Mouse (Mus musculus): ENCODE results near the gene Camta2.

Camta2 gene

GRCm38 (mm10) chr11:70687601-70688199 lies at the start of gene Camta2:
Gene Camta2, minus strand, starts transcription at chr11:70688105.
- peak; percentile 85 for DNase-seq (ENCODE audit: low read depth, low spot score)

- no peak for DNase-seq (ENCODE audit: low read depth, low spot score)
Observed at GRCm38 (mm10) chr11:70733256-70733655, 45.4 kb upstream of the Camta2 start.

GRCm38 (mm10) chr11:70731178-70731577 lies 43.3 kb upstream of the Camta2 start:
- no peak for DNase-seq (ENCODE audit: low read depth, low spot score)

- no peak for DNase-seq (ENCODE audit: low read depth, low spot score)
Observed at GRCm38 (mm10) chr11:70730427-70731038, 42.6 kb upstream of the Camta2 start.

- DNase-seq (ENCODE audit: low read depth, low spot score): no peak
Observed at GRCm38 (mm10) chr11:70727385-70727784, 39.5 kb upstream of the Camta2 start.

GRCm38 (mm10) chr11:70726585-70726984 lies 38.7 kb upstream of the Camta2 start:
- DNase-seq (ENCODE audit: low read depth, low spot score): no peak

GRCm38 (mm10) chr11:70724706-70725105 lies 36.8 kb upstream of the Camta2 start:
- no peak for DNase-seq (ENCODE audit: low read depth, low spot score)

GRCm38 (mm10) chr11:70721072-70721471 lies 33.2 kb upstream of the Camta2 start:
- DNase-seq (ENCODE audit: low read depth, low spot score): no peak

GRCm38 (mm10) chr11:70720567-70720966 lies 32.7 kb upstream of the Camta2 start:
- DNase-seq (ENCODE audit: low read depth, low spot score): no peak

GRCm38 (mm10) chr11:70718481-70718880 lies 30.6 kb upstream of the Camta2 start:
- no peak for DNase-seq (ENCODE audit: low read depth, low spot score)

GRCm38 (mm10) chr11:70715832-70716231 lies 27.9 kb upstream of the Camta2 start:
- DNase-seq (ENCODE audit: low read depth, low spot score): no peak

GRCm38 (mm10) chr11:70713222-70713621 lies 25.3 kb upstream of the Camta2 start:
- no peak for DNase-seq (ENCODE audit: low read depth, low spot score)

- no peak for DNase-seq (ENCODE audit: low read depth, low spot score)
Observed at GRCm38 (mm10) chr11:70711026-70711425, 23.1 kb upstream of the Camta2 start.

GRCm38 (mm10) chr11:70706127-70706526 lies 18.2 kb upstream of the Camta2 start:
- DNase-seq (ENCODE audit: low read depth, low spot score): no peak

GRCm38 (mm10) chr11:70702781-70703180 lies 14.9 kb upstream of the Camta2 start:
- no peak for DNase-seq (ENCODE audit: low read depth, low spot score)

GRCm38 (mm10) chr11:70701984-70702733 lies 14.3 kb upstream of the Camta2 start:
- DNase-seq (ENCODE audit: low read depth, low spot score): no peak

GRCm38 (mm10) chr11:70701221-70701955 lies 13.5 kb upstream of the Camta2 start:
- peak; percentile 13 for DNase-seq (ENCODE audit: low read depth, low spot score)

- DNase-seq (ENCODE audit: low read depth, low spot score): peak; percentile 70
Observed at GRCm38 (mm10) chr11:70700613-70701012, 12.7 kb upstream of the Camta2 start.

GRCm38 (mm10) chr11:70699722-70700556 lies 12.0 kb upstream of the Camta2 start, which contains the start of the genes Inca1 and Kif1c:
Gene Inca1, minus strand, starts transcription at chr11:70700155.
Gene Kif1c, plus strand, starts transcription at chr11:70700548.
- DNase-seq (ENCODE audit: low read depth, low spot score): peak; percentile 97

GRCm38 (mm10) chr11:70699051-70699450 lies 11.1 kb upstream of the Camta2 start:
- no peak for DNase-seq (ENCODE audit: low read depth, low spot score)

GRCm38 (mm10) chr11:70697376-70697775 lies 9.5 kb upstream of the Camta2 start:
- DNase-seq (ENCODE audit: low read depth, low spot score): peak; percentile 68

Data from CD4-positive, CD25-positive, alpha-beta regulatory T cell, adult 2 months (primary cell).